Comparison of ENCODE assay signal across 22 mouse cellular contexts in the genomic region with DNA sequence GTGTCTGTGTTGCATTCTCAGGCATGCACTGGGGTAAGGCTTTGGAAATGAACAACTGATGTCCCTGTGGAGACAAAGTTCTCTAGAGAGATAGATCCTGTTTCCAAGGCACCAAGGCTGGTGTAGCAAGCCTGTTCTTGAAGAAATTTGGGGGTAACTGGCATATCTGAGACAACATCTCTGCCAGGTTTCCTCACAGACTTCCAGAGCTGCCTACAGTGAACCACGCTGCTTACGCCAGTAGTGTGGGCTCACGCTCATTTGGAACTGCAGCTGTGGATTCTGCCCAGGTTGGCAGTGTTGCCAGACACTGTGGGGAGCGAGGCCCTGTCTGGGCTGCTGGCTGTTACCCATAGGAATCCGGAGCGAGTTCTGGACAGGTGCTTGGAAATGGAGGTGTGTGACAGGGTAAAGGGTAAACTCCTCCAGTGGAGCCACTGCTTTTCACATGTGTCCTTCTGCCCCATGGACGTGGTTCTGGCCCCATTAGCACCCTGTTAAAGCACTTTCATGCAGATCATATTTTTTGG. TPM values are rescaled to one million over a fixed set of nuclear protein-coding genes. Genes with fewer than 3 reads are reported as not detected.
A peak's percentile ranks its signal among the peaks of the same experiment; 100 is the strongest.
DNase-seq lines count a peak whose midpoint lies in the region; ATAC-seq and TF ChIP-seq lines count a peak whose summit lies in the region.
"Had no signal": no experiment of that assay in that cellular context is flagged by ENCODE, and none has a peak within 500 bp of the region (broad histone marks: within the 10 kb centered on the region; RNA-seq: fewer than 3 reads in every experiment).

No protein-coding gene starts in this region.

- no peaks in the 10 kb centered on the region for H3K27me3 ChIP-seq in kidney, embryonic 14.5 days (ENCODE audit: control insufficient read depth, insufficient read depth, low read length)
- no peaks in the 10 kb centered on the region for H3K27me3 ChIP-seq in liver, postnatal 0 days (ENCODE audit: insufficient read depth, low read length)
- H3K27me3 ChIP-seq: heart, embryonic 15.5 days; hindbrain, embryonic 13.5 days; limb, embryonic 12.5 days; midbrain, embryonic 12.5 days; neural tube, embryonic 15.5 days had no signal

- no peak for TF ChIP-seq CTCF in liver, postnatal 0 days (IDR thresholded peaks at IDR 0.05; ENCODE audit: low read depth)

- WGBS in kidney, embryonic 14.5 days, result 88% methylated on average over 7 of the region's 7 CpGs
- 82% methylated on average over 7 of the region's 7 CpGs for WGBS in liver, postnatal 0 days (ENCODE audit: insufficient replicate concordance)

- no peak for ATAC-seq in kidney, embryonic 14.5 days (ENCODE audit: low FRiP score, low TSS enrichment)
- no peak for ATAC-seq in liver, postnatal 0 days

- peak; percentile 11 for DNase-seq in cerebellum, adult 9-11 months
- DNase-seq in cerebellum, adult 11 months, result no peak
- peak; percentile 25 for DNase-seq in gastrocnemius, postnatal 10 days
- no peak for DNase-seq in gastrocnemius, postnatal 36 days
- DNase-seq in kidney, postnatal 36 days, result peak; percentile 44 to 57
- DNase-seq in right cerebral cortex, postnatal 25 days, result peak; percentile 19
- DNase-seq in liver, postnatal 0 days, result no peak
- DNase-seq: adrenal gland, postnatal 25 days; cerebellum, adult 18-20 months; heart, postnatal 36 days; lung, adult 18-20 months; lung, postnatal 10 days; thymus, postnatal 25 days had no signal

- H3K4me2 ChIP-seq in kidney, embryonic 14.5 days (replicated peaks; ENCODE audit: low read depth, low read length), result no peak overlapping the region
- no peak overlapping the region for H3K4me2 ChIP-seq in liver, postnatal 0 days (ENCODE audit: low read depth, low read length)
- H3K4me2 ChIP-seq: heart, embryonic 15.5 days; hindbrain, embryonic 13.5 days; limb, embryonic 12.5 days; liver, embryonic 11.5 days; midbrain, embryonic 12.5 days; neural tube, embryonic 15.5 days had no signal

- H3K36me3 ChIP-seq in kidney, embryonic 14.5 days (ENCODE audit: control insufficient read depth, insufficient read depth, low read length), result no peaks in the 10 kb centered on the region
- no peaks in the 10 kb centered on the region for H3K36me3 ChIP-seq in liver, postnatal 0 days (replicated peaks; ENCODE audit: insufficient read depth, low read length)
- H3K36me3 ChIP-seq: heart, embryonic 15.5 days; hindbrain, embryonic 13.5 days; limb, embryonic 12.5 days; midbrain, embryonic 12.5 days; neural tube, embryonic 15.5 days had no signal

- H3K9me3 ChIP-seq in kidney, embryonic 14.5 days (ENCODE audit: control insufficient read depth, low read length), result no peaks in the 10 kb centered on the region
- no peaks in the 10 kb centered on the region for H3K9me3 ChIP-seq in liver, postnatal 0 days (ENCODE audit: low read length)
- H3K9me3 ChIP-seq: heart, embryonic 15.5 days; hindbrain, embryonic 13.5 days; limb, embryonic 12.5 days; midbrain, embryonic 12.5 days; neural tube, embryonic 15.5 days had no signal

- H3K27ac ChIP-seq in kidney, embryonic 14.5 days (ENCODE audit: low read depth, low read length), result no peak overlapping the region
- H3K27ac ChIP-seq in liver, postnatal 0 days (ENCODE audit: low read depth), result no peak overlapping the region
- H3K27ac ChIP-seq: heart, embryonic 15.5 days; hindbrain, embryonic 13.5 days; layer of hippocampus, adult 2 months; limb, embryonic 12.5 days; midbrain, embryonic 12.5 days; neural tube, embryonic 15.5 days had no signal

- no peak overlapping the region for H3K9ac ChIP-seq in kidney, embryonic 14.5 days (ENCODE audit: low read depth, low read length)
- H3K9ac ChIP-seq in liver, postnatal 0 days (replicated peaks), result no peak overlapping the region
- H3K9ac ChIP-seq: heart, embryonic 15.5 days; hindbrain, embryonic 13.5 days; limb, embryonic 12.5 days; midbrain, embryonic 12.5 days; neural tube, embryonic 15.5 days had no signal

- H3K4me3 ChIP-seq in kidney, embryonic 14.5 days (ENCODE audit: low read length), result no peak overlapping the region
- no peak overlapping the region for H3K4me3 ChIP-seq in liver, postnatal 0 days (ENCODE audit: low read depth, low read length)
- H3K4me3 ChIP-seq: heart, embryonic 15.5 days; hindbrain, embryonic 13.5 days; layer of hippocampus, adult 2 months; limb, embryonic 12.5 days; midbrain, embryonic 12.5 days; neural tube, embryonic 15.5 days had no signal

- H3K4me1 ChIP-seq in kidney, embryonic 14.5 days (ENCODE audit: control insufficient read depth, insufficient read depth, low read length), result no peaks in the 10 kb centered on the region
- no peaks in the 10 kb centered on the region for H3K4me1 ChIP-seq in liver, postnatal 0 days (ENCODE audit: insufficient read depth)
- H3K4me1 ChIP-seq: heart, embryonic 15.5 days; hindbrain, embryonic 13.5 days; limb, embryonic 12.5 days; midbrain, embryonic 12.5 days; neural tube, embryonic 15.5 days had no signal

- intact Hi-C loops in gastrocnemius, postnatal 36 days (cut with DNase I), result no loop called here

- no peak for TF ChIP-seq EP300 in liver, postnatal 0 days (IDR thresholded peaks at IDR 0.05; ENCODE audit: low read depth)

RNA-seq across cellular contexts. Expression of gene Map3k7cl, which starts 16.5 kb away (rescaled TPM):
- 10 to 100 TPM; 40.8 to 51.4 TPM for total RNA-seq in gastrocnemius, postnatal 10 days (2021)
- 10 to 100 TPM in 1 of 2 experiments, 1 to 10 TPM in 1; 7.7 to 13.4 TPM for total RNA-seq in gastrocnemius, postnatal 36 days (2021)
- polyA plus RNA-seq in kidney, embryonic 14.5 days (2014; fragmentation: Nextera tagmentation; extraction: Ambion mirVana), result 0.69 and 1.4 TPM in 2 replicates
- 0.08 TPM in 1 of 2 replicates, not detected in the other for polyA plus RNA-seq in liver, postnatal 0 days (2015; fragmentation: Nextera tagmentation; extraction: Ambion mirVana)
- total RNA-seq: megakaryocyte, adult 5-6 weeks had no signal
- polyA plus RNA-seq: limb, embryonic 12.5 days; liver, embryonic 11.5 days; midbrain, embryonic 12.5 days had no signal

Comparison
In these comparisons a context has a peak if more than half of its experiments do, and no peak if none do; other contexts are left out.
1. DNase-seq: peak in cerebellum, adult 9-11 months (single experiment), gastrocnemius, postnatal 10 days (single experiment), kidney, postnatal 36 days (2 of 2) and right cerebral cortex, postnatal 25 days (single experiment); none in cerebellum, adult 11 months (single experiment), gastrocnemius, postnatal 36 days (0 of 2) and liver, postnatal 0 days (single experiment).